In the genomic region with DNA sequence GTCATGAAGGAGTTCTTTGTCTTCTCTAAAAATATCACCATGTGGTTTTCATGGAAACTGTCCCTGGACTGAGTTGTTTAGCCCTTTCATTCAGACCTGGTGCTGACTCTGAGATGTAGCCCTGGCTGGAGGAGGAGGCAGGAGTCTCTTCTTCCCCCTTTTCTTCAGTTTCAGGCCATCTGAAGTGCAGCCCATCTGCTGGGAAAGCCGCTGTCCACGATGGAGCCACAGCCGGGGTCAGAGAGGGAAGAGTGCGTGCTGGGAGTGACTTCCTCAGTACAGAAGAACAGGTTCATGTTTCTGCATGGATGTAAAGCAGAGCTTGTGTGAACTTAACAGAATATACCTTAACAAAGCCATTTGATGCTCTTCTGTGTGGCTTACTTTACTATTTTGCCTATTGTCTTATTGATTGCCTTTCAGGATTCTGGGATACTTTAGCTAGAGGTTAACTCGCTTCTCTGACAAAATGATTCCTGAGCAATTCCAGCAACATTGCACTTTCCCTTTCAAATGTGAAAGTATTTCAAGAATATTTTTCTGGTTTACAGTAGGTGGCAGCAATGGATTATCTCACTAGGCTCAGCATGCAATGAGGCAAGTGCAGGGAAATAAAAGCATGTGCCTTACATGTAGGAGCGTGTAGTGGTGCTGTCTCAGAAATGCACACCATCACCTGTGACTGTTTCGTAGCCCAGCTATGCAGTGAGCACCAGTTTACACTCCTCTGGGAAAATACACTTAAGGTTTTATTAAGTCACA, we compare ENCODE assay signal across 8 mouse cellular contexts. TPM values are rescaled to one million over a fixed set of nuclear protein-coding genes. Genes with fewer than 3 reads are reported as not detected.
A peak's percentile ranks its signal among the peaks of the same experiment; 100 is the strongest.
DNase-seq lines count a peak whose midpoint lies in the region; ATAC-seq and TF ChIP-seq lines count a peak whose summit lies in the region.

No protein-coding gene starts in this region.

- no peaks in the 10 kb centered on the region for H3K4me1 ChIP-seq in liver, embryonic 14.5 days (replicated peaks; ENCODE audit: control insufficient read depth in 2 of 2, insufficient read depth in 2 of 2, low read length in 1 of 2)
- H3K4me1 ChIP-seq in liver, embryonic 12.5 days, result no peaks in the 10 kb centered on the region
- H3K4me1 ChIP-seq in stomach, embryonic 16.5 days (ENCODE audit: control insufficient read depth, insufficient read depth, low read length), result no peaks in the 10 kb centered on the region

- H3K4me2 ChIP-seq in liver, embryonic 14.5 days (ENCODE audit: low read depth), result no peak overlapping the region
- no peak overlapping the region for H3K4me2 ChIP-seq in liver, embryonic 12.5 days
- H3K4me2 ChIP-seq in stomach, embryonic 16.5 days (ENCODE audit: low read depth, low read length), result no peak overlapping the region

- H3K4me3 ChIP-seq in liver, embryonic 14.5 days (ENCODE audit: insufficient read depth in 1 of 2, low read depth in 2 of 2, low read length in 2 of 2), result no peak overlapping the region
- H3K4me3 ChIP-seq in liver, embryonic 12.5 days, result no peak overlapping the region
- no peak overlapping the region for H3K4me3 ChIP-seq in stomach, embryonic 16.5 days (replicated peaks; ENCODE audit: low read length)

- no peaks in the 10 kb centered on the region for H3K27me3 ChIP-seq in liver, embryonic 14.5 days (ENCODE audit: control insufficient read depth, insufficient read depth, low read length)
- no peaks in the 10 kb centered on the region for H3K27me3 ChIP-seq in liver, embryonic 12.5 days (replicated peaks)
- no peaks in the 10 kb centered on the region for H3K27me3 ChIP-seq in stomach, embryonic 16.5 days (ENCODE audit: control insufficient read depth, insufficient read depth, low read length)

- no peak for ATAC-seq in liver, embryonic 14.5 days (ENCODE audit: insufficient read depth)
- no peak for ATAC-seq in liver, embryonic 12.5 days
- peak; percentile 65; the same call in 1 of the 2 replicates for ATAC-seq in stomach, embryonic 16.5 days (ENCODE audit: insufficient read depth, low FRiP score)
- ATAC-seq in erythroblast, adult 5-6 weeks (replicated peaks; ENCODE audit: low FRiP score, poor library complexity, severe bottlenecking), result no peak

- H3K9ac ChIP-seq in liver, embryonic 14.5 days (replicated peaks), result no peak overlapping the region
- H3K9ac ChIP-seq in liver, embryonic 12.5 days, result no peak overlapping the region
- H3K9ac ChIP-seq in stomach, embryonic 16.5 days (ENCODE audit: low read length), result no peak overlapping the region

- no peaks in the 10 kb centered on the region for H3K9me3 ChIP-seq in liver, embryonic 14.5 days (ENCODE audit: control insufficient read depth, low read length)
- no peaks in the 10 kb centered on the region for H3K9me3 ChIP-seq in liver, embryonic 12.5 days (replicated peaks)
- H3K9me3 ChIP-seq in stomach, embryonic 16.5 days (replicated peaks; ENCODE audit: control insufficient read depth, low read length), result no peaks in the 10 kb centered on the region

- no peaks in the 10 kb centered on the region for H3K36me3 ChIP-seq in liver, embryonic 14.5 days (replicated peaks; ENCODE audit: control insufficient read depth, insufficient read depth, low read depth)
- no peaks in the 10 kb centered on the region for H3K36me3 ChIP-seq in liver, embryonic 12.5 days
- no peaks in the 10 kb centered on the region for H3K36me3 ChIP-seq in stomach, embryonic 16.5 days (ENCODE audit: control insufficient read depth, insufficient read depth, low read length)

- peak; percentile 43 to 49 for DNase-seq in cerebellum, postnatal 14 days
- no peak for DNase-seq in cerebellum, adult 9-11 months
- DNase-seq in liver, embryonic 14.5 days (ENCODE audit: low read depth in 3 of 3, low spot score in 3 of 3), result no peak
- peak; percentile 28 for DNase-seq in forelimb bud, embryonic 11.5 days (ENCODE audit: low read depth, low spot score)
- no peak for DNase-seq in frontal cortex, postnatal 36 days (ENCODE audit: low spot score in 2 of 2)

- TF ChIP-seq CTCF in liver, embryonic 14.5 days (IDR thresholded peaks at IDR 0.05; ENCODE audit: low read depth), result peak; percentile 39; the same call in 1 of the 2 replicates

- no peak overlapping the region for H3K27ac ChIP-seq in liver, embryonic 14.5 days
- H3K27ac ChIP-seq in liver, embryonic 12.5 days, result no peak overlapping the region
- no peak overlapping the region for H3K27ac ChIP-seq in stomach, embryonic 16.5 days (ENCODE audit: low read length)

- no peak for TF ChIP-seq EP300 in liver, embryonic 14.5 days (IDR thresholded peaks at IDR 0.05; ENCODE audit: low read depth)

- 42% methylated on average over 7 of the region's 7 CpGs for WGBS in liver, embryonic 14.5 days (ENCODE audit: insufficient replicate concordance)
- 57% methylated on average over 7 of the region's 7 CpGs for WGBS in liver, embryonic 12.5 days (ENCODE audit: insufficient replicate concordance)
- 41% methylated on average over 7 of the region's 7 CpGs for WGBS in stomach, embryonic 16.5 days

RNA-seq across cellular contexts. Expression of gene Map3k13, which starts 42.3 kb away (rescaled TPM):
- 0.50 and 0.61 TPM in 2 replicates for polyA plus RNA-seq in liver, embryonic 14.5 days (2012; rRNA removed)
- polyA plus RNA-seq in liver, embryonic 14.5 days (2014; fragmentation: Nextera tagmentation; extraction: Ambion mirVana), result 0.30 and 0.38 TPM in 2 replicates
- 0.35 and 0.41 TPM in 2 replicates for polyA plus RNA-seq in liver, embryonic 12.5 days (2016; fragmentation: Nextera tagmentation; extraction: Ambion mirVana)
- 1.2 and 1.3 TPM in 2 replicates for polyA plus RNA-seq in stomach, embryonic 16.5 days (2015; fragmentation: Nextera tagmentation; extraction: Ambion mirVana)
- total RNA-seq in erythroblast, adult 5-6 weeks (2015; ENCODE audit: low replicate concordance), result not detected in 2 replicates
- 0.14 TPM in 1 of 2 replicates, not detected in the other for total RNA-seq in erythroblast, adult 5-6 weeks (2017; ENCODE audit: low replicate concordance)

RNA-seq across cellular contexts. Expression of gene Ehhadh, which starts 48.9 kb away (rescaled TPM):
- 6.1 and 7.7 TPM in 2 replicates for polyA plus RNA-seq in liver, embryonic 14.5 days (2012; rRNA removed)
- polyA plus RNA-seq in liver, embryonic 14.5 days (2014; fragmentation: Nextera tagmentation; extraction: Ambion mirVana), result 8.1 and 8.2 TPM in 2 replicates
- polyA plus RNA-seq in liver, embryonic 12.5 days (2016; fragmentation: Nextera tagmentation; extraction: Ambion mirVana), result 5.0 TPM in 2 replicates
- polyA plus RNA-seq in stomach, embryonic 16.5 days (2015; fragmentation: Nextera tagmentation; extraction: Ambion mirVana), result 5.7 and 6.4 TPM in 2 replicates
- total RNA-seq in erythroblast, adult 5-6 weeks (2015; ENCODE audit: low replicate concordance), result 1.3 TPM in 1 of 2 replicates, not detected in the other
- 0.94 and 2.9 TPM in 2 replicates for total RNA-seq in erythroblast, adult 5-6 weeks (2017; ENCODE audit: low replicate concordance)

Comparison
In these comparisons a context has a peak if more than half of its experiments do, and no peak if none do; other contexts are left out.
1. DNase-seq: peak in cerebellum, postnatal 14 days (2 of 2) and forelimb bud, embryonic 11.5 days (single experiment); none in cerebellum, adult 9-11 months (single experiment), liver, embryonic 14.5 days (0 of 3) and frontal cortex, postnatal 36 days (0 of 2).